Mouse (Mus musculus) ovary, postnatal 36 days (tissue): ENCODE measurements around the gene Lin28a.
"Not testable (repeated sequence)": the region's sequence is repeated elsewhere in the genome, so short reads cannot be mapped to it uniquely, and the experiment has no call there.

Experiments used
- DNase-seq: peaks from one replicate; pipeline ENCODE4 v3.0.0; 2022; ENCODE audit warnings: low spot score, mixed read lengths

The Lin28a gene

DNA sequence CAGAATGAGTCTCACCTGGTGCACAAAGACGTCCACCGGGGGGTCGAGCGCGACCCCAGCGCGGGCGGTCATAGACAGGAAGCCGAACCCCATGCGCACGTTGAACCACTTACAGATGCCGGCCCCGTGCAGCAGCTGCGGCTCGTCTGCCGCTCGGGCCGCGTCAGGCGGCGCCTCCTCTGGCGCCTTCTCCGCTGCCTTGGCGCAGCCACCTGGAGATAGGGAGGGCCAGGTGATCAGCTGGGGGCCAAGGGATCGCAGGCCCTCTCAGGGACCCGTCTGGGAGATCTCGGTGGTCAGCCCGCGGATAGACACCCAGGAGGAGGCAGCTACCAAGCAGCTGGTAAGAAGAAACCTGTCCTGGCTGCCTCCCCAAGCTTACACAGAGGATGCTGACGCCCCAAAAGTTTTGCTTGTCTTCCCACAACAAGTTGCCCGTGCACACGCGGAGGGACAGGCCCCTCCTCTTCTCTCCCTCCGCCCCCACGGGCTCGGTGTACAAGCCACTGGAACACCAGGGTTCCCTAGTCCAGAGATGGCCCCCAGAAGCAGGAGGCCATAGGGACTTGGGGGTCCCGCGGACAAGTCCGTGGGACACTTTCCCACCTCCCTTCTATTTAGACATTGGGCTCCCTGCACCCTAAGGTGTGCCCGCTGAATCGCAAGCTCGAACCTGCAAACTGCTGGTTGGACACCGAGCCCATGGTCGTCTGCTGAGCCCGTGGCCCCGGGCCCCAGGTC is 433 bp downstream of the Lin28a start:
- no peak for DNase-seq

DNA sequence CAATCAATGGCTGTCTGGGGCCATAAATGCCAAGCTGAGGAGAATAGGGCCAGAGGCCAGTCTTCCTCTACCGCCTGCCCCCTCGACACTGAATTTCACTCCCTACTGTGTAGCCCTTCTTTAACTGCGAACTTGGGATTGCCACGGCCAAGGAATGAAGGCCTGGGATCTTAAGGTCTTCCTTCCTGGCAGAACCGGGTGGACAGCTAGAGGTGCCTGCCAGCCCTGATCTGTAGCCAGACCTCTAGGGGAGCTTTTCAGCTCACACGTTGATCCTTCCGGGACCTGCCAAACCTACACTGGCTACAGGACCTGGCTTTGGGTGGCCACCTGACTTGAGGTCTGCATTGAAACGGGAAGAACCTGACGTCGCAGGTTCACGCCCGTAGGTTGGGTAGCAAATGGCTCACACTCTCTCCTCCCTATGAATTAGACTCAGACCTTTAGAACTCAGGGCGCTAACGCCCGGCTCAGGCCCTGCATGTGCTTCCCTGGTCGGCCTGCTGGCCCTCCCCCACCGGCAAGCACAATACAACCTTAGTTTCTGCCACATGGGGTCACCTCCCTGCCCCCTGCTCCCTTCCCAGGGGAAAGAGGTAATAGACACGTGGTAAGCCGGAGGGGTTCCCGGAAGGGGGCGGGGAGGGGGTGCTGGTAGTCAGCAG is 1.3 kb downstream of the Lin28a start:
- DNase-seq = no peak

DNA sequence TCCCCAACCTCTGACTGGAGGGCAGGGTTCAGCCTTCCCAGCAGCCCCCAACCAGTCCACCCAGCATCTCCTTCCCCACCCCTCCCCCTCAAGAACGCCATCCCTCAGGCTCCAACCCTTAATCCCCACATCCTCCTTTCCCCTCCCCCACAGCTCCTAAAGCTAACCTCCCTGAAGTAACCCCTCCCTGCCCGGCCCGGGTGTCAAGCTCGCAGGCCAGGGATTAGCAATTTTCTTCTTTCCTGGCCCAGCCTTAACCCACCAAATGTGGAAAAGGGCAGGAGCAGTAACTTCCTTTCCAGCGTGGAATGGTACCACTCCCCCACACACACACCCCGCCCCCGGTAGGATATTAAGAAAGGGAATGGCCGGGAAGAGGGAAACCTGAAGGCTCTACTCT is 1.9 kb downstream of the Lin28a start:
- no peak for DNase-seq

DNA sequence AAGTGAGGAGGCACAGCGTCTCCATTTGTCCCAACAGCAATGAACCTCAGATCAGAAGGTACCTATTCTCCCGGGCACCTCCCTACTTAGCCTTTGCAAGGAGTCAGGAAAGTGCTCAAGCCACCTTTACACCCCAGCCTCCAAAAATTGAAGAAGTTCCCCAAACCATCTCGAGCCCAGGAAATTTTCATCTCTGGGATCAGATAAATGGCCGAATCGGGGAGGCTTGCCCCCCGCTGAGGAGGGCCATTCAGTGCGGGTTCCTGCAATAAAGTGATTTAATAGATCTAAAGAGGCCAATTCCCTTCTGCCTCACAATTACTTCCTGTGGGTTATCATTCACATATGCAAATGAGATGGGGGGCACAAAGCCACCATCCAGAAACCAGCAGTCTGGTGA is 2.4 kb downstream of the Lin28a start:
- DNase-seq = no peak

DNA sequence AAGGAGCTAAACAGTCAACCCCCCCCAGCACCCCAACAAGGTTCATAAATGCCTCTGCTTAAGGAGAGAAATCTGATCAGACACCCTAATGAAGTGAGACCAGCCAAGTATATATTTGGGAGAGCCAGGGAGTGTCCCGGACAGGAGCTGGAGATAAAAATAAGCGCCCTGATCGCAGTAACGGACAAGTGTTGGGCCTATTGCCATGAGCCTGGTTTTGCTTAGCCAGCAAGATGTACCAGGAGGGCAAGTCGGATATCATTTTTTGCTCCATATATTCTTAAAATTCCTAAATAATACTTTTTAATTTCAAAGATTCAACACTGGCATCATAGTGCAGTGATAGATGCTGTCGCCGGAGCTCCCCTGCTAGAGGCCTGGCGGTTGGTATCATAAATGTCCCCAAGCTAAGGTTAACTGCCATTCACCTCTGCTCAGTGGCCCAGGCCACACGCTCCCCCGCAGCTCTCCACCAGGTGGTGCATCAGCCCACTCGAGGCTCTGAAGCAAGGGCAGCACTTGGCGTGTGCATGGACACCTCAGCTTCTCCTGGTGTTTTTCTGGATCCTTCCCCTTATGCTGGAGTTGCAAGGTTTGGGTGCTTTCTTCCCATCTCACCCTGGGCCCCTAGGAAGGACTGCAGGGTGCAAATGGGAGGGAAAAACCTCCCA is 5.6 kb downstream of the Lin28a start:
- DNase-seq = no peak

DNA sequence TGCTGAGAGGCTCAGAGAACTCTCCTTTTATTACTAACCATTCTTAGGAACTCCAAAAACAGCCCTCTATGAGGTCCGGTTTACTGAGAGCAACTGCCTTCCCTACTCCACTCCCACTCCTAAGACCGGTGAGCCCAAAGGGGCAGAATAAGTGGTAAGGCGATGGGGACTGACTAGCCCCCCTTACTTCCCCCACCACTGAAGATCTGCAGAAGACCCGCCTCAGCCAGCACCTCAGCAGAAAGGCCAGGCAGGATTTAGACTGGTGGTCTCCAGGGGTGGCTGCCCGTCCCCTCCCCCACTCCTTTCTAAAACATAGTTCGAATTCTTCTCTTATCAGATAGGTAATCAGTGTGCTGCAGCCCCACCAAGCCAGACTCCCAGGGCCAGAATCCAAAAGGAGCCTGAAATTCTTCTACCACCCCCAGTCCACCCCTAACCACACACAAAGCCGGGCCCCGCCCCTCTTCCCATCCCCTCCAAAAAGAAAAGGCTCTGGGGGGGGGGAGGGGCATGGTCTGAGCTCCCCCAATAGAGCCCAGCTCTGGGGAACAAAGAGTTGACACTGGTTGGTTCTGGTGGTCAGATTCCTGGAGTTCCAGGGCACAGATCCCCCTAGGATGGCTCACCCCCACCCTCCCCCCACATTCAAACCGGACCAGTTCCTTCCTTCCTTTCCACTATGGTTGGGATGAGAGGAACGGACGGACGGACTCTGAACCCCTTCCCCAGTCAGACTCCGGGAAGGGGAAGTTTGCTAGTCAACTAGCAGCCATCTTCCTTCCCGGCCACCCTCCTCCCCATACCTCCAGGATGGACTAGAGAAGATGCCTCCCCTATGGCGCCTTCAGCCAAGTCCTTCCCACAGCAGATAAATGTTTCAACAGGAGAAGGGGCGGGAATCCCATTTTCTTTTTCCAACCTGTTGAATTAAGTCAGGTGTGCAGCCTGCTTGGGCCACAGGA is 6.9 kb downstream of the Lin28a start:
- DNase-seq = no peak

DNA sequence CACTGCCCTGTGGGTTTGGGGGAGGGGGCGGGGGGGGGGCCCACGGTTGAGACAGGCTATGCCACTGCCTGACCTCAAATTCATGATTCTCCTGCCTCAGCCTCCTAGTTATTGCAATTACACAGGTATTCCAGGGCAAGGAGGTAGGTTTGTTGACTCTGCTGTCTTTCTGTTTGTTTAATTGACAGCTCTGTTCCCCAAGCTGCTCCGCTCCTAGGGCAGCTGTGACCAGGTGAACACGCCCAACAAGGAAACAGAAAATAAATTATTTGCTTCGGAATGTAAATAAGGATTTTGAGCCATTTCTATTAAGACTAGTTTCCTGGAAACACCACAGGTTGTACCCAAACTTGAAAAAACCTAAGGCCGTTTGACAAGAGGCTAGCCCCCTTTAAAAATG is 8.9 kb downstream of the Lin28a start:
- no peak for DNase-seq

DNA sequence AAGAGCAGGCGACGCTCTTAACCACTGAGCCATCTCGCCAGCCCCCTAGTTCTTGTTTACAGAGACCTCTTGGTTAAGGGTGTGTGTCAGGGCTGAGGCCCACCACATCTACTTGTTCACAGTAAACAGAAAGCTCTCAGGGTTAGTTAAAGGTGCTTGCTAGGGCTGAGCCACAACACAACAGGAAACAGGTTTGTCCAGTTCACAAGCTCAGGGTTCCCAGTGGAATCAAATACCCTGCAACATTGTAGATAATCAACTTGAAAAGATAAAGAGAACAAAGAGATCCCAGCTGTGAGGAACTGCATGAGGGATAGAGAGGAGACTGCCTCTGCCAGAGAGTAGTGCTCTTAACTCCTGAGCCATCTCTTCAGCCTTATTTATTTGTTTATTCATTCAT is 11.8 kb downstream of the Lin28a start:
- no peak for DNase-seq

DNA sequence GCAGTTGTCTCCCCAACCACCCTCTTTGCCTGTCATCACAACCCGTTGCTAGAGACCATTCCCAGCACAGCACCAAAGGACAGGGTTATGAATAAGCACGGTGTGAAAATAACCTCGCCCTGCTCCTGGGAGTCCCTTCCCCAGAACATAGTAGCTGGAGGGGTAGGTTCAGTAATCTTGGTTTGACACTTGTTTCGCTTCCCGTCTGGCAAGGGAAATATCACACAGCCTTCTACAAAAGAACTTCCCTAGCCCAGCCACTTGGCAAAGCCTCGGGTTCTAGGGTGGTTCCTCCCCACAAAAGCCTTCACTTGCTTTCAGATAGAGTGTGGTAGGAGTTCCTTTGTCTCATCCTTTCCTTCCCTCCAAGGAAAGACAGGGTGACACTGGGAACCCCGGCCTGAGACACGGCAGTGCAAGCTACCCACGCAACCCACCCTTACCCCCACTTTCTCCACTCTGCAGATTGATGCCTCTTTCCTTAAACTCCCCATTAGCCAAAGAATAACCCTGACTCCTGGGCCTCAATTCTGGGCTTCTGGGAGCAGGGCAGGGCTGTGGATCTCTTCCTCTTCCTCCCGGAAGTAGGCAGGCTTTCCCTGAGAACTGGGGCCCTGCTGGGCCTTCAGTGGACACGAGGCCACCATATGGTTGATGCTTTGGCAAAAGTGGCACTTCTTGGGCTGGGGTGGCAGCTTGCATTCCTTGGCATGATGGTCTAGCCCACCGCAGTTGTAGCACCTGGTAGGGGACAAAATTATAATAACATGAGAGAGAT is 12.9 kb downstream of the Lin28a start:
- DNase-seq = no peak

DNA sequence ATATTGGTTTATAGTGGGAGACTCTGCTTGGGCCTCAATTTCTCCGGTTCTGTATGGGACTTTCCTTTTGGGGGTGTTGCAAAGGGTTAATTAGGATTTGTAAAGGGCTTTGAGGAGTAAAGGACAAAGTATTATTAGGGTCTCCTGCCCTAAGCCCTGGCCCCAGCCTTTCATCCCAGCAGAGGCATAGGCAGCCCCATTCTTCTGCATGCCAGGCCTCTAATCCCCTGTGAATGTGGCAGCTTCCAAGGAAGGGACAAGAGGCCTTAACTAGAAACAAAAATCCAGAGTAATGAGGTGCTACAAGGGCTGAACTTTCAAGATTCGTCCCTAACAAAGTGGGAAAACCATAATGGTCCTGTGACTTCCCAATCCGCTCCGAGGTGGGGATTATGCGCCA is 15.7 kb downstream of the Lin28a start:
- no peak for DNase-seq

DNA sequence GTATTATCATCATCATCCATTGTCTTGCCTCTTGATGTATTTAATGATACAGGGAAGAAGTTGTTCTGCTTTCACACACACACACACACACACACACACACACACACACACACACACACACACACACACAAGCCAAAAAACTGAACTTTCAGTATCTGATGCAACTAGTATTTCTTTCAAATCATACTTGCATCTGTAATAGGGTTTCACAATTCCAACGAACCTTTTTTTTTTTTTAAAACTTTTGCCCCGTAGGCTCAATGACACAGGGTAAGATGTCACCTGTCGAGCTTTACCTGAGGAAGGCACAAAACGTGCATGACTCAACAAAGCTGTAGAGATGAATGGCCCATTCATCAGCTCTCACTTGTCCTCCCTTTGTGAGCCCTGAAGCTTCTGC is 16.4 kb downstream of the Lin28a start:
- DNase-seq = no peak

DNA sequence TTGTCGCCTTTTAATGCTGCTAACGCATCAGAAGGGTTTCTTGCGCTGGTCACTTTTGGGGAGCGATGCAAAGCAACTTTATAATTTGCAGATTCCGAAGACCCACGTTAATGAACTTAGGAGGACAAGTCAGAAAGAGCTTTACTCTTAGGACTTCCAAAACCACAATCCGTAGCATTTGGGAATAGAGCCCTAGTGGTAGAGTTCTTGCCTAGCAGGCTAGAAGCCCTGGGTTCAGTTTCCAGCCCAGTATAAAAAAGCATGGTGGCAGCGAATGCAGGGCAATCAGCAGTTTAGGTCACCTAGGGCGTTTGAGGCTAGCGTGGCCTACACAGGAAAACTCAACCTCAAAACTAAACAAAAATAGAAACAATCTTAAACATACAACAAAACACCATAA is 16.9 kb downstream of the Lin28a start:
- no peak for DNase-seq

DNA sequence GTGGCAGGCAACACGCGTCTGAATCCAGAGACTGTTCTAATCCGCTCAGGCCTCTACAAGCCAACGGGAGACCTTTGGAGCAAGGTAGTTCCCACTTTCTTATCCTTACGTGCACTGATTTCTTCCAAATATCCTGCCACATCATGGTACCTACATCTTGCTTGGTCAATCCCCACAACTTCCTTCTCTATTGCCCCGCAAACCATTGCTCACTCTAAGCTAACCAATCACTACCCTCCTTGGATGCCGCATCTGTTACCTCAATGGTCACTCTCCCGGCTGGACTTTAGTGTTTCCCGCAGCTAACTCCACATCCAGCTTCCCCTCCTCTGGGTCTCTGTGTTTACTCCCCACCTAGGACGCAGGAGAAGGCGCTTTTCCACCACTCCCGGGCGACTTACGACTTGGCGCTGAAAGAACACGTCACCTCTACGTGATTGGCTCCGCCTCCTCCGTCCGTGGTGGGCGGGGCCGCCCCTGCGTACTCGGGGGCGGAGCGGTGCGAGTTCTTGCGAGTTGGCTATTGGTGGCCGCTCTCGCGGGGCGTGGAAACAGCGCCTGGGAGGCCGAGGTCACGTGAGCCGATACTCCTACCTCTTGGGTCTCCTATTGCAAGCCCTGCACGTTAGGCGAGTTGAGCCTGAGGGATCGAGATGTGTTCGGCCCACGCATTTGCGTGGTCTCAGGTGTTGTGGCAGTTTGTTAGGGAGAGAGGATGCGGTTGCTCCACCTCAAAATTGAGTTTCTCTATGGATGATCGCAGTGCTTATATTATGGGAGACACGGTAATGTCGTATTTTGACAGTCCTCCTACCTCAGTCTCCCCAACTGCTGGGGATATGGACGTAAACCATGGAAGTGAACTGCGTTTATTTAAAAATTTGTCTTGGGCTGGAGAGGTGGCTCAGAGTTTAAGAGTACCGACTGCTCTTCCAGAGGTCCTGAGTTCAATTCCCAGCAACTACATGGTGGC is 17.9 kb downstream of the Lin28a start, which contains the start of gene Dhdds:
Gene Dhdds, minus strand, starts transcription at position 453 of the 973 bp plus-strand sequence.
- DNase-seq = peak; percentile 94

DNA sequence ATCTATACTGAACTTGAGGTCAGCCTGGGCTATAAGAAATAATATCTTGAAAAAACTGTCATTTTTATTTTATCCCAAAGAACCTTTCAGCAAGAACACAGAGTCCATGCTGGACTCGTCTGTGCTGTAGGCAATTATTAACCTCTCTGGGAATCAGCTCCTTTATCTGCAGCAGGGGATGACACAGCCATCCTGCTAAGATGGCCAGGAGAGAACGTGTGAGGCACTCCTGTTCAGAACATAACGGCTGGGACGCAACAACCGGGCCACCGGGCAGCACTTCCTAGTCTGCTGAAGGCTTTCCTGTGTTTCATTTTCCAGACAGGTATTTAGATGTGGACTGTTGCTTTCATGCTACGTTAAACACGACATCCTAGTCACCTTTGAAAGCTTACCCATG is 23.9 kb downstream of the Lin28a start:
- no peak for DNase-seq

DNA sequence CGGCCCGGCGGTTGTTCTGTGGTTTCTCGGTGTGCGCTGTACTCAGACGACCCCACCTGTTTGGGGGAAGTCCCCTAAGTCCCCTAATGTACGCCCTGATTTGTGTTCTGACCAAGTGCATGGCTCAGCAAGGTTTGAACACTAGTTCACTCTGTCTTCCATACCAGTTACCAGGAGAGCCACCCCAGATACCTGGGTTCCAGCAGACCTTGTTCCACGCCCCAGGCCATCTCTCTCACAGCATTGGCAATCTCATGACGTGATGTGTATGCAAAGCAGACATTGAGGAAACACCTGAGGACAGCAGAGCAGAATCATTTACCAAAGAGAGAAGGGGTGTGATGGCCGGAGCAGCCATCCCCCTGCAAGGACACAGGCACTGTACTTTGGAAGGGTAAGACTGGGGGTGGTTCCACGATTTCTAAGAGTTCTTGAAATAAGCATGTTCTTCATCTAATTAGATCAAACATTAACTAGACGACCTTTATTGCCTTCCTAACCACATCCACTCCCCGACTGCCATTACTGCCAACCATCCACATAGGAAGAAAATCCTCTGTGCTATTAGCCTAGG is 27.5 kb downstream of the Lin28a start:
- no peak for DNase-seq

DNA sequence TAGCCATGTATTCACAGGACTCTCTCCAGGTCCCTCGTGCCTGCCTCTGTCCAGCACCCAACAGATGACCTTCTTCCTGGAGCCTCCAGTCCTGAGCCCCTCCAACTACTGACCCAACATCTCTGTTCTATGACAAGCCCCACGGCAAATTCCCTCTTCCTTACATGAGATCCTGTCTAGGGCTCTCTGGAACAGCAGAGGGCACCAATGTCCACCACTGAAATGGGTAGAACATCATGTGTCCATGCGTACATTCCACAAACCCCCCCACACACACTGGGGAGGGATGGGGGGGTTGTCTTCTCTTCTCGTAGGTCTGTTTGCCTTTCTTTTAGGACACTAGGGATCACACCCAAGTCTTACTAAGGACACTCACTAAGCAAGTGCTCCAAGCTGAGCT is 28.6 kb downstream of the Lin28a start:
- no peak for DNase-seq

DNA sequence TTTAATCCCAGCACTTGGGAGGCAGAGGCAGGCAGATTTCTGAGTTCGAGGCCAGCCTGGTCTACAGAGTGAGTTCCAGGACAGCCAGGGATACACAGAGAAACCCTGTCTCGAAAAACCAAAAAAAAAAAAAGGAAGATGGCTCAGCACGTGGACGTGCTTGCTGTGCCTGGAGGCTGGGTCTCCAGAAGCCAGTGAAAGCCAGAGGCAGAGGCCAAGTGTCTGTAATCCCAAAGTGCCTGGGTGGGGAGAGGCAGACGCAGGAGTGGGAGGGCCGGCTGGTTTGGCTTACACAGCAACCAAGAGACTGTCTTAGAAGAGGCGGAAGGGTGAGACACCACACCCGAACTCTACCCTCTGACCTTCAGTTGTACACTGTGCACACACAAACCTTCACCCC is 30.4 kb downstream of the Lin28a start:
- not testable (repeated sequence) for DNase-seq

DNA sequence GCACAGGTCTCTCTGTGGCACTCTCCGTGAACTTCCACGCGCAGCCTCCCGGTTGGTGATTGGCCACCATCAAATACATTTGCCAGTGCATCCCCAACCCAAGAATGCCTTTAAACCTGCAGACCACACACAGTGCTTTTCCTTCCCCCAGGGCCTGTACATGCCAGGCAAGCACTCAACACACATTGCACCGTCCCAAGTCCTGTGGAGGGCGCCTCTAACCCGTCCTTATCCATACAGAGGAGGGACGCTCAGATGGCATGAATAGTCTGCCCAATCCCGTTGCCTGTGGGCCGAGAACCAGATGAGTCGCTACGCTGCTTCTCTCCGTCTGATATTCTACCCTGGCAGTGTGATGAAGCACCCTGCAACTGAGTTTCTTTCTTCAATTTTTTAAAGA is 35.7 kb downstream of the Lin28a start:
- no peak for DNase-seq

DNA sequence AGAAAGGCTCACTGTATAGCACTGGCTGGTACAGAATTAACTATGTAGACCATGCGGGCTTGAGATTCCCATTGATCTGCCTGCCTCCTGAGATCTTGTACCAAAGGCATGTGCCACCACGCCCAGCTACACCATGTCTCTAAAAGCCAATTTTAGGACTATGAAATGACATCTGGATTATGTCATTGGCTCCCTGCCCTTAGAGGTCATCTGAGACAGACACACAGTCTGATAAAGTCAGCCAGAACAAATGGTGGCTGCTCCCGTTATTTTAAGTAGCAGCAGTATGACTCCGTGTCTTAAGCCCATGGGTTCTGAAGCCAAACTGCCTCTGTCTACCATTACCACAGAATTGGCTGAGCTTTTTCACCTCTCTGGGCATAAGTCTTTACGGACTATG is 38.1 kb downstream of the Lin28a start:
- DNase-seq = no peak
